Mouse (Mus musculus) liver, embryonic 11.5 days (tissue): ENCODE data around the gene Calcrl. TPM values are rescaled to one million over a fixed set of nuclear protein-coding genes. Genes with fewer than 3 reads are reported as not detected.

Experiments used
- ATAC-seq: fragments of 200-750 bp; cut with Nextera tagmentation; replicated peaks from 2 replicates; pipeline ENCODE4 v1.8.0; 2017; ENCODE audit warnings: moderate number of reproducible peaks, mild to moderate bottlenecking, moderate TSS enrichment, moderate library complexity; ENCODE audit not compliant: low FRiP score
- DNase-seq: peaks from one replicate; pipeline ENCODE4 v3.0.0-alpha.2; 2017; ENCODE audit warnings: low spot score
- H3K27ac ChIP-seq: fragments of 300-500 bp; sonication (generic); 2 replicates; pipeline ENCODE4 v1.5.1; 2014; ENCODE audit warnings: mild to moderate bottlenecking, low read depth, low read length, control low read depth
- H3K27me3 ChIP-seq: fragments of 300-500 bp; sonication (generic); replicated peaks from 2 replicates; pipeline ENCODE4 v1.6.1; 2014; ENCODE audit warnings: low read length, mixed read lengths; ENCODE audit not compliant: control insufficient read depth, insufficient read depth
- H3K36me3 ChIP-seq: fragments of 300-500 bp; sonication (generic); 2 replicates; pipeline ENCODE4 v1.6.1; 2014; ENCODE audit warnings: mild to moderate bottlenecking, low read length, moderate library complexity, mixed read lengths; ENCODE audit not compliant: control insufficient read depth, insufficient read depth
- H3K4me1 ChIP-seq: fragments of 300-500 bp; sonication (generic); replicated peaks from 2 replicates; pipeline ENCODE4 v1.6.1; 2014; ENCODE audit warnings: low read length, mixed read lengths; ENCODE audit not compliant: control insufficient read depth, insufficient read depth
- H3K4me2 ChIP-seq: fragments of 300-500 bp; sonication (generic); 2 replicates; pipeline ENCODE4 v1.6.1; 2014; ENCODE audit warnings: mild to moderate bottlenecking, control low read depth, moderate library complexity
- H3K4me3 ChIP-seq: fragments of 300-500 bp; sonication (generic); 2 replicates; pipeline ENCODE4 v1.5.1; 2014; ENCODE audit warnings: low read depth, low read length, control low read depth
- H3K9ac ChIP-seq: fragments of 300-500 bp; sonication (generic); 2 replicates; pipeline ENCODE4 v1.6.1; 2014; ENCODE audit warnings: low read depth, low read length, control low read depth
- H3K9me3 ChIP-seq: fragments of 300-500 bp; sonication (generic); 2 replicates; pipeline ENCODE4 v1.6.1; 2016; ENCODE audit warnings: low read length, inconsistent platforms, mixed read lengths; ENCODE audit not compliant: control insufficient read depth
- WGBS: fragments of 180-500 bp; shearing (Covaris S2); extraction: QIAGEN DNeasy Blood & Tissue Kit; methylation state at CpG from one replicate; pipeline ENCODE4 v1.1.7; 2014; 5-methylcytosine and 5-hydroxymethylcytosine counted together
- polyA plus RNA-seq: library from polyadenylated mRNA; unstranded; fragments of >200 nt; fragmentation: Nextera tagmentation; extraction: Ambion mirVana; gene quantifications from 2 replicates; pipeline ENCODE4 v1.2.1, GENCODE M21; 2014

Calcrl gene
- polyA plus RNA-seq, 1 experiment from 2014 or later: 30.4 TPM

- ATAC-seq: no peak; the same call in 1 of the 2 replicates
- 12% methylated on average over 5 of the region's 5 CpGs for WGBS
Observed at GRCm38 (mm10) chr2:84455236-84455799, 30.1 kb upstream of the Calcrl start.

DNA sequence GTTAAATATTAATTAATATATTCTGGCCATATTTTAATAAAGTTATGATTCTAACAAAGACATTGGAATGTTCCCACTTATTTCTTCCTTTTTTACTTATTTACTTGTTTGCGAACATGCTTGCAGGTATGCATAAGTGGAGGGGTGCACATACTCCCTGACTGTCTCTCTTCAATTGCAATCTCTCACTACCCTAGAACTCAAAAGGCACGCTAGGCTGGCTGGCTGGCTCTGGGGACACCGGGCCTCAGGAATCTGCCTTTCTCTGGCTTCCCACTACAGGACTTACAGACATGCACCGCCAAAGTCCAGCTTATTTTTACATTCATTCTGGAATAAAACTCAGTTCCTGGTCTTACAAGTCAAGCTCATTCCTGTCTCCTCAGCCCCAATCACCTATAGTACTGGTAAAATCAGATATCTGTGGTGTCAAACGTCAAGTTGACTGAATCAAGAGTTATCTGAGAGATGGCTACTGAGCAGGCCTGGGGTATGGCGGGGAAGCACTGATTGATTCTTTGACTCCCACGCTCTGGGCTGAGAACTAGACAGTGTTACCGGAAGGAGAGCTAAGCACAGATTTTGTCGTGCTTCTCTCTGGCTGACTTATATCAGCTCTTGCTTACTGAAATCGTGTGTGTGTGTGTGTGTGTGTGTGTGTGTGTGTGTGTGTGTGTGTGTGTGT, 29.5 kb upstream of the Calcrl start:
- Histone ChIP-seq H3K36me3 (no peaks in the 10 kb centered on the region), H3K9me3 (no peaks in the 10 kb centered on the region), H3K4me2 (no peak overlapping the region), H3K27me3 (no peaks in the 10 kb centered on the region), H3K4me3 (no peak overlapping the region), H3K27ac (0 out of 2 replicates have a peak overlapping the region, but pooled peaks have one; percentile 3), H3K4me1 (peaks cover 4% of the 10 kb centered on the region), H3K9ac (no peak overlapping the region)
- ATAC-seq (no peak), DNase-seq (no peak)
- 61% methylated on average over 10 of the region's 10 CpGs for WGBS

More at GRCm38 (mm10) chr2:84455236-84455799, 30.1 kb upstream of the Calcrl start:
- no peak overlapping the region for H3K4me2 ChIP-seq
- no peak overlapping the region for H3K4me3 ChIP-seq
- H3K9ac ChIP-seq: no peak overlapping the region
- peaks cover 4% of the 10 kb centered on the region for H3K4me1 ChIP-seq
- H3K27ac ChIP-seq: no peak overlapping the region
- DNase-seq: no peak
- no peaks in the 10 kb centered on the region for H3K36me3 ChIP-seq
- no peaks in the 10 kb centered on the region for H3K9me3 ChIP-seq
- H3K27me3 ChIP-seq: no peaks in the 10 kb centered on the region

DNA sequence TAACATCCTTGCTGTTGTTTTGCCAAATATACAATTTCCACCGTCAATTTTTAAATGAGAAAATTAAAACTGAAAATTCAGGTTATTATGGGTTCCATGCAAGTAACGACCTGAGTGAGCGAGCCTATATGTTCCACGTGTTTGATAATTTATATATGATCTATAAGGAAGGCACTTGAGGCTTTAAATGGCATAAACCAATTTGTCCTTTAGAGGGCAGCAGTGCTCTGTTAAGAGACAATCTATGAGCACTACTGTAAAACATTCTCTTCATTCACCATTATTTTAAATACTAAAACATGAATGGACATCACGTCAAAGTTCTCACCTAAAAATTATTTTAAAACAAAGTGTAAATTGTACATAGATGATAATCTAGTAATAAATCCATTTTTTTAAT, 28.8 kb upstream of the Calcrl start:
- ATAC-seq (peak; percentile 48; the same call in 1 of the 2 replicates), DNase-seq (no peak)
- H3K4me3 ChIP-seq: no peak overlapping the region
- H3K9me3 ChIP-seq: no peaks in the 10 kb centered on the region
- H3K27ac ChIP-seq: no peak overlapping the region
- H3K4me1 ChIP-seq: peaks cover 4% of the 10 kb centered on the region
- H3K9ac ChIP-seq: no peak overlapping the region
- no peaks in the 10 kb centered on the region for H3K27me3 ChIP-seq
- H3K36me3 ChIP-seq: no peaks in the 10 kb centered on the region
- 23% methylated on average over 5 of the region's 5 CpGs for WGBS
- no peak overlapping the region for H3K4me2 ChIP-seq

DNA sequence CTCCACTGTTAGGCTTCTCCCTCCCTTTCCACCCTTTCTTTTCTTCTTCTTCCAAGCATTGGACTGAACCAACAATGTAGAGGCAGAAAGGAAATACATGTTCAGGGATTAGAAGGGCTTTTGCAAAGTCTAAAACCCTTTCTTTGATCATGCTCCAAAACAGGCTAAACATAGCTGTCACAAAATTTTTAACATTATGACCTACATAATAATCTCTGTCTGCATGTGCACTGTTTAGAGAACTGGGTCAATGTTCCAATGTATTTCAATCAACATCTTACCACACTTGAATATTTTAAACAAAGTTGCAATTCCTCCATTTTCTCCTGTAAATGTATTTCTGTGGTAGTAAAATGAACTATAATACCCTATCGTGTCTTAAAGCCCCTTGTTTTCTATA, 20.3 kb upstream of the Calcrl start:
- H3K9ac ChIP-seq: no peak overlapping the region
- no peaks in the 10 kb centered on the region for H3K9me3 ChIP-seq
- WGBS: 80% methylated on average over 1 of the region's 1 CpGs
- H3K4me2 ChIP-seq: no peak overlapping the region
- no peak overlapping the region for H3K27ac ChIP-seq
- H3K36me3 ChIP-seq: no peaks in the 10 kb centered on the region; the same call in 1 of the 2 replicates
- no peak for ATAC-seq
- H3K4me3 ChIP-seq: no peak overlapping the region
- H3K4me1 ChIP-seq: no peaks in the 10 kb centered on the region
- H3K27me3 ChIP-seq: no peaks in the 10 kb centered on the region
- DNase-seq: no peak

DNA sequence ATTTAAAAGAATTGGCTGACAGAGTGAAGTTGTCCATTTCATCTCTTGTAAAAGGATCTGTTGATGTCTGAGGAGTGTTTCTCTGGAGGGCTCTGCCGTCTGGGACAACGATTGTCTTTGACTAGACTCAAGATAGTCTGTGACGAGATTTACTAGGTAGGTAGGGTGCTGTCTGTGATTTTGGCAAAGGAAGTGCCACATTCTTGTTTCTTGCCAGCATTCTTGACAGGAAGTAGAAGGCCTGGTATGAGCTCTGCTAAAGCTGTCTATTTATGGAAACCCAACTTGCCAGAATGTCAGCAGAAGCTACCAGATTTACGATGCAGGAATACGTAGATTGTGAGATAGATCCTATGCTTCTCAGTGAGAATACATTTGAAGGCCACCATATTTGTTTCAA, 16.7 kb upstream of the Calcrl start:
- Histone ChIP-seq H3K27ac (no peak overlapping the region), H3K4me1 (no peaks in the 10 kb centered on the region), H3K9ac (no peak overlapping the region), H3K36me3 (no peaks in the 10 kb centered on the region; the same call in 1 of the 2 replicates), H3K4me3 (no peak overlapping the region), H3K27me3 (no peaks in the 10 kb centered on the region), H3K9me3 (no peaks in the 10 kb centered on the region), H3K4me2 (no peak overlapping the region)
- no peak for ATAC-seq
- WGBS: 85% methylated on average over 5 of the region's 5 CpGs
- no peak for DNase-seq

DNA sequence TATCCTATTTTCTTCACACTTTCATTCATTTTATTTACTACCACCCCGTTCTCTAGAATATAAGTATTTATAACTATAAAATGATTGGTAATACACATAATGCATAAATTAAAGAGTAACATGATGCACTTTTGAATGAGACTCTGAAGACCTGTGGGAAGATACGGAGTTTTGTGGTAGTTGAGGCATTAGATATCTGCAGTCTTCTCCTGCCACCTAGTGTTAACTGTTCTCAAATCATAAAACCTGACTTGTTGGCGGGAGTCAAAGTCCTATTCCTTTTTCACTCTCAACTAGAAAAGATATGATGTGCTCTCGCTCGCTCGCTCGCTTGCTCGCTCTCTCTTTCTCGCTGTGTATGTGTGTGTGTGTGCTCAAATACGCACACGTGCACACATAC, 4.5 kb upstream of the Calcrl start:
- no peak overlapping the region for H3K9ac ChIP-seq
- peak; percentile 22; the same call in 1 of the 2 replicates for ATAC-seq
- 45% methylated on average over 11 of the region's 11 CpGs for WGBS
- no peak overlapping the region for H3K27ac ChIP-seq
- H3K4me1 ChIP-seq: no peaks in the 10 kb centered on the region
- no peaks in the 10 kb centered on the region for H3K27me3 ChIP-seq
- H3K4me3 ChIP-seq: no peak overlapping the region
- H3K9me3 ChIP-seq: no peaks in the 10 kb centered on the region
- DNase-seq: no peak
- no peaks in the 10 kb centered on the region for H3K36me3 ChIP-seq
- peak overlapping the region; percentile 18; the same call in 1 of the 2 replicates for H3K4me2 ChIP-seq

DNA sequence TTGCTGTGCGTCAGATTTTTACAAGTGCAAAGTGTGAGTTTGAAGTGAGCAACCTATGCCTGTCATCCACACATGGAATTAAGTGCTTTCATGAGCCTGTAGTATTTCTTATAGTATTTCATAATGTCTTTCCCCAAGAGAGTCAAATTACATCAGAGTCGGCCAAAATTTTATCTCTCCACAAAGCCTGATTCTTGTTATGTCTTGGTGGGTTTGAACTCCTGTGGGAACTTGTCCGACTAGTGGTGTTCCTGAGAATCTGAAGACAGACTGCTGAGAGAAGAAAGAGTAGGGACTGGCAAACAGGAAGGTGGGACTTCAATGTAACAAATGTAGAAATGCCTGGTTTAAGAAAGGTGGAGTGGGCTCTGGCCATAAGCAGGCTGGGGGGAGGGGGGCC, 3.6 kb upstream of the Calcrl start:
- DNase-seq (no peak), ATAC-seq (no peak)
- Histone ChIP-seq H3K27ac (no peak overlapping the region), H3K4me1 (no peaks in the 10 kb centered on the region; the same call in 1 of the 2 replicates), H3K36me3 (no peaks in the 10 kb centered on the region), H3K9me3 (no peaks in the 10 kb centered on the region), H3K4me2 (no peak overlapping the region), H3K4me3 (no peak overlapping the region), H3K9ac (no peak overlapping the region), H3K27me3 (no peaks in the 10 kb centered on the region)
- 55% methylated on average over 3 of the region's 3 CpGs for WGBS

GRCm38 (mm10) chr2:84426531-84426930, 1.3 kb upstream of the Calcrl start:
- WGBS: 69% methylated on average over 4 of the region's 4 CpGs

DNA sequence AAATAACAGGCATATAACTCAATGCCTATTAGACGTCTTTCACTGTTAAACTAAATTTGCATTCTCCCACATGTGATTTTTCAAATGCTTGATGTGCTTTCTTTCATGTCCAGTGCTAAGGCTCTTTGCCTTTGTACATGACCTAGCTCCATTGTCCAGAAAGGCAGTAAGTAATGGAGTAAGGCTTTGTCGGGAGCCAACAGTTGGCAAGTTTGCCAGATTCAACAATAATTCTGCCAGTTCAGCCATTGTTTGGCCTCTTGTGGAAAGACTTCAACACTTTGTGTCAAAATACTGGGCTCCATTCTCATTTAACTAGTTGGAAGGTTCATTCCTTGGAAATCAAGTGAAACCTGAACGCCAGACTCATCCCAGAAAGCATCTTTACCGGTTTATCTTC, 8.7 kb downstream of the Calcrl start:
- H3K9me3 ChIP-seq: no peaks in the 10 kb centered on the region
- DNase-seq (no peak), ATAC-seq (no peak)
- no peaks in the 10 kb centered on the region for H3K36me3 ChIP-seq
- no peak overlapping the region for H3K4me3 ChIP-seq
- H3K4me1 ChIP-seq: no peaks in the 10 kb centered on the region
- H3K27ac ChIP-seq: no peak overlapping the region
- H3K9ac ChIP-seq: no peak overlapping the region
- H3K27me3 ChIP-seq: no peaks in the 10 kb centered on the region
- H3K4me2 ChIP-seq: no peak overlapping the region
- 87% methylated on average over 4 of the region's 4 CpGs for WGBS

More at GRCm38 (mm10) chr2:84426531-84426930, 1.3 kb upstream of the Calcrl start:
- ATAC-seq (no peak), DNase-seq (no peak)
- Histone ChIP-seq H3K4me2 (no peak overlapping the region), H3K27ac (no peak overlapping the region), H3K4me1 (no peaks in the 10 kb centered on the region; the same call in 1 of the 2 replicates), H3K36me3 (no peaks in the 10 kb centered on the region), H3K4me3 (no peak overlapping the region), H3K9ac (no peak overlapping the region), H3K27me3 (no peaks in the 10 kb centered on the region), H3K9me3 (no peaks in the 10 kb centered on the region)
